23 mouse cellular contexts compared by ENCODE assay signal in genomic region chr5:47386750-47387149, GRCm38 (mm10).
A peak's percentile ranks its signal among the peaks of the same experiment; 100 is the strongest.
DNase-seq lines count a peak whose midpoint lies in the region; ATAC-seq and TF ChIP-seq lines count a peak whose summit lies in the region.
"Had no signal": no experiment of that assay in that cellular context is flagged by ENCODE, and none has a peak within 500 bp of the region (broad histone marks: within the 10 kb centered on the region; RNA-seq: fewer than 3 reads in every experiment).

No protein-coding gene starts in this region.

- no peaks in the 10 kb centered on the region for H3K36me3 ChIP-seq in embryonic facial prominence, embryonic 14.5 days (ENCODE audit: control insufficient read depth, insufficient read depth, low read length)
- H3K36me3 ChIP-seq in embryonic facial prominence, embryonic 10.5 days (replicated peaks): no peaks in the 10 kb centered on the region
- no peaks in the 10 kb centered on the region for H3K36me3 ChIP-seq in heart, embryonic 16.5 days (ENCODE audit: control insufficient read depth, insufficient read depth)
- H3K36me3 ChIP-seq in heart, embryonic 12.5 days: no peaks in the 10 kb centered on the region
- H3K36me3 ChIP-seq in kidney, embryonic 16.5 days (ENCODE audit: insufficient read depth, low read length): no peaks in the 10 kb centered on the region
- H3K36me3 ChIP-seq in stomach, embryonic 15.5 days: no peaks in the 10 kb centered on the region
- no peaks in the 10 kb centered on the region for H3K36me3 ChIP-seq in stomach, postnatal 0 days (ENCODE audit: control insufficient read depth, insufficient read depth, low read length)
- H3K36me3 ChIP-seq: embryonic facial prominence, embryonic 12.5 days; forebrain, embryonic 12.5 days; G1E; hindbrain, embryonic 10.5 days had no signal

- DNase-seq in embryonic facial prominence, embryonic 14.5 days (ENCODE audit: low spot score): peak; percentile 2
- DNase-seq in embryonic facial prominence, embryonic 10.5 days (ENCODE audit: low spot score): no peak
- no peak for DNase-seq in kidney, adult 11 months
- DNase-seq in stomach, postnatal 0 days (ENCODE audit: low spot score): no peak
- DNase-seq: adrenal gland, postnatal 10 days; B cell, adult 2 months; cerebellum, adult 11 months; cerebellum, adult 8-10 months; cerebellum, postnatal 14 days; embryo, embryonic 11 days; gastrocnemius, postnatal 10 days had no signal

- H3K27me3 ChIP-seq in embryonic facial prominence, embryonic 14.5 days (replicated peaks; ENCODE audit: control insufficient read depth, insufficient read depth, low read length): no peaks in the 10 kb centered on the region
- no peaks in the 10 kb centered on the region for H3K27me3 ChIP-seq in embryonic facial prominence, embryonic 10.5 days (replicated peaks; ENCODE audit: low read depth, poor library complexity, severe bottlenecking)
- no peaks in the 10 kb centered on the region for H3K27me3 ChIP-seq in heart, embryonic 16.5 days (ENCODE audit: control insufficient read depth, insufficient read depth, low read length)
- H3K27me3 ChIP-seq in heart, embryonic 12.5 days (replicated peaks): no peaks in the 10 kb centered on the region
- no peaks in the 10 kb centered on the region for H3K27me3 ChIP-seq in kidney, embryonic 16.5 days (ENCODE audit: insufficient read depth, low read length)
- H3K27me3 ChIP-seq in stomach, embryonic 15.5 days (replicated peaks): no peaks in the 10 kb centered on the region
- no peaks in the 10 kb centered on the region for H3K27me3 ChIP-seq in stomach, postnatal 0 days (ENCODE audit: control insufficient read depth, insufficient read depth, low read length)
- H3K27me3 ChIP-seq: embryonic facial prominence, embryonic 12.5 days; forebrain, embryonic 12.5 days had no signal

- H3K4me2 ChIP-seq in embryonic facial prominence, embryonic 14.5 days (ENCODE audit: low read depth, low read length): no peak overlapping the region
- no peak overlapping the region for H3K4me2 ChIP-seq in heart, embryonic 16.5 days (ENCODE audit: low read depth, low read length)
- H3K4me2 ChIP-seq in heart, embryonic 12.5 days: no peak overlapping the region
- no peak overlapping the region for H3K4me2 ChIP-seq in kidney, embryonic 16.5 days (replicated peaks; ENCODE audit: low read depth, low read length)
- no peak overlapping the region for H3K4me2 ChIP-seq in stomach, embryonic 15.5 days
- H3K4me2 ChIP-seq in stomach, postnatal 0 days (replicated peaks; ENCODE audit: low read depth): no peak overlapping the region
- H3K4me2 ChIP-seq: embryonic facial prominence, embryonic 12.5 days; forebrain, embryonic 12.5 days; heart, embryonic 11.5 days; hindbrain, embryonic 14.5 days had no signal

- no peak for TF ChIP-seq EP300 in stomach, postnatal 0 days (optimal IDR thresholded peaks at IDR 0.05)

- H3K9me3 ChIP-seq in embryonic facial prominence, embryonic 14.5 days (ENCODE audit: control insufficient read depth, low read length): no peaks in the 10 kb centered on the region
- no peaks in the 10 kb centered on the region for H3K9me3 ChIP-seq in embryonic facial prominence, embryonic 10.5 days
- no peaks in the 10 kb centered on the region for H3K9me3 ChIP-seq in heart, embryonic 16.5 days (replicated peaks; ENCODE audit: control insufficient read depth, low read length)
- no peaks in the 10 kb centered on the region for H3K9me3 ChIP-seq in heart, embryonic 12.5 days (replicated peaks)
- no peaks in the 10 kb centered on the region for H3K9me3 ChIP-seq in kidney, embryonic 16.5 days (ENCODE audit: low read length)
- H3K9me3 ChIP-seq in stomach, embryonic 15.5 days: no peaks in the 10 kb centered on the region
- no peaks in the 10 kb centered on the region for H3K9me3 ChIP-seq in stomach, postnatal 0 days (ENCODE audit: control insufficient read depth, low read length)
- H3K9me3 ChIP-seq: embryonic facial prominence, embryonic 12.5 days; forebrain, embryonic 12.5 days; G1E; hindbrain, embryonic 10.5 days had no signal

- H3K4me1 ChIP-seq in embryonic facial prominence, embryonic 14.5 days (ENCODE audit: control insufficient read depth, insufficient read depth, low read length): no peaks in the 10 kb centered on the region
- H3K4me1 ChIP-seq in embryonic facial prominence, embryonic 10.5 days: no peaks in the 10 kb centered on the region
- no peaks in the 10 kb centered on the region for H3K4me1 ChIP-seq in heart, embryonic 16.5 days (ENCODE audit: control insufficient read depth, insufficient read depth, low read length)
- no peaks in the 10 kb centered on the region for H3K4me1 ChIP-seq in heart, embryonic 12.5 days (replicated peaks)
- H3K4me1 ChIP-seq in kidney, embryonic 16.5 days (ENCODE audit: insufficient read depth, low read length): no peaks in the 10 kb centered on the region
- no peaks in the 10 kb centered on the region for H3K4me1 ChIP-seq in stomach, embryonic 15.5 days
- no peaks in the 10 kb centered on the region for H3K4me1 ChIP-seq in stomach, postnatal 0 days (replicated peaks; ENCODE audit: control insufficient read depth, insufficient read depth)
- H3K4me1 ChIP-seq: embryonic facial prominence, embryonic 12.5 days; forebrain, embryonic 12.5 days; hindbrain, embryonic 10.5 days had no signal

- 82% methylated on average over 5 of the region's 5 CpGs for WGBS in embryonic facial prominence, embryonic 14.5 days
- WGBS in embryonic facial prominence, embryonic 10.5 days: 87% methylated on average over 5 of the region's 5 CpGs
- 56% methylated on average over 5 of the region's 5 CpGs for WGBS in heart, embryonic 16.5 days
- WGBS in heart, embryonic 12.5 days: 56% methylated on average over 5 of the region's 5 CpGs
- WGBS in kidney, embryonic 16.5 days: 30% methylated on average over 5 of the region's 5 CpGs
- WGBS in stomach, embryonic 15.5 days: 29% methylated on average over 5 of the region's 5 CpGs
- 43% methylated on average over 5 of the region's 5 CpGs for WGBS in stomach, postnatal 0 days

- no peak for ATAC-seq in embryonic facial prominence, embryonic 14.5 days (ENCODE audit: low read depth)
- ATAC-seq in heart, embryonic 16.5 days (replicated peaks; ENCODE audit: extremely low read depth, insufficient read depth, low FRiP score): peak; percentile 72
- ATAC-seq in heart, embryonic 12.5 days (ENCODE audit: insufficient number of reproducible peaks, low FRiP score): no peak
- peak; percentile 86 for ATAC-seq in kidney, embryonic 16.5 days (ENCODE audit: low FRiP score, low TSS enrichment)
- peak; percentile 14; the same call in 1 of the 2 replicates for ATAC-seq in stomach, embryonic 15.5 days (ENCODE audit: insufficient read depth, low FRiP score, low read depth)
- no peak for ATAC-seq in stomach, postnatal 0 days (ENCODE audit: low FRiP score, low TSS enrichment)
- ATAC-seq: CD4-positive, CD25-positive, alpha-beta regulatory T cell, adult 4 months; forebrain, embryonic 16.5 days had no signal

- H3K9ac ChIP-seq in embryonic facial prominence, embryonic 14.5 days (ENCODE audit: low read depth, low read length): no peak overlapping the region
- no peak overlapping the region for H3K9ac ChIP-seq in heart, embryonic 16.5 days (ENCODE audit: low read length)
- H3K9ac ChIP-seq in heart, embryonic 12.5 days: no peak overlapping the region
- H3K9ac ChIP-seq in kidney, embryonic 16.5 days (replicated peaks; ENCODE audit: low read length): no peak overlapping the region
- H3K9ac ChIP-seq in stomach, embryonic 15.5 days: no peak overlapping the region
- H3K9ac ChIP-seq in stomach, postnatal 0 days (ENCODE audit: low read length): no peak overlapping the region
- H3K9ac ChIP-seq: embryonic facial prominence, embryonic 12.5 days; forebrain, embryonic 12.5 days; hindbrain, embryonic 14.5 days had no signal

- no peak for TF ChIP-seq CTCF in stomach, postnatal 0 days (IDR thresholded peaks at IDR 0.05; ENCODE audit: low read depth)

- no peak overlapping the region for H3K4me3 ChIP-seq in embryonic facial prominence, embryonic 14.5 days (ENCODE audit: low read depth, low read length)
- H3K4me3 ChIP-seq in embryonic facial prominence, embryonic 10.5 days: no peak overlapping the region
- H3K4me3 ChIP-seq in heart, embryonic 16.5 days (ENCODE audit: low read length): no peak overlapping the region
- H3K4me3 ChIP-seq in heart, embryonic 12.5 days: no peak overlapping the region
- no peak overlapping the region for H3K4me3 ChIP-seq in kidney, embryonic 16.5 days (ENCODE audit: low read length)
- H3K4me3 ChIP-seq in stomach, embryonic 15.5 days (replicated peaks): no peak overlapping the region
- no peak overlapping the region for H3K4me3 ChIP-seq in stomach, postnatal 0 days (ENCODE audit: low read depth, low read length)
- H3K4me3 ChIP-seq: embryonic facial prominence, embryonic 12.5 days; forebrain, embryonic 12.5 days; hindbrain, embryonic 10.5 days had no signal

- no peak overlapping the region for H3K27ac ChIP-seq in embryonic facial prominence, embryonic 14.5 days (replicated peaks; ENCODE audit: low read depth, low read length)
- H3K27ac ChIP-seq in embryonic facial prominence, embryonic 10.5 days (replicated peaks): no peak overlapping the region
- H3K27ac ChIP-seq in heart, embryonic 16.5 days (ENCODE audit: low read length): no peak overlapping the region
- no peak overlapping the region for H3K27ac ChIP-seq in heart, embryonic 12.5 days (ENCODE audit: poor library complexity, severe bottlenecking)
- no peak overlapping the region for H3K27ac ChIP-seq in kidney, embryonic 16.5 days (ENCODE audit: low read length)
- no peak overlapping the region for H3K27ac ChIP-seq in stomach, embryonic 15.5 days
- no peak overlapping the region for H3K27ac ChIP-seq in stomach, postnatal 0 days (replicated peaks)
- H3K27ac ChIP-seq: embryonic facial prominence, embryonic 12.5 days; forebrain, embryonic 12.5 days; hindbrain, embryonic 10.5 days; hindbrain, embryonic 14.5 days had no signal

Comparison
In these comparisons a context has a peak if more than half of its experiments do, and no peak if none do; other contexts are left out.
1. ATAC-seq: peak in heart, embryonic 16.5 days (single experiment), kidney, embryonic 16.5 days (single experiment) and stomach, embryonic 15.5 days (single experiment); none in embryonic facial prominence, embryonic 14.5 days (single experiment), heart, embryonic 12.5 days (single experiment) and stomach, postnatal 0 days (single experiment).